Mouse (Mus musculus) G1E (cell line): ENCODE measurements around the gene Ntf3. TPM values are rescaled to one million over a fixed set of nuclear protein-coding genes. Genes with fewer than 3 reads are reported as not detected.

ENCODE experiments used
- ATAC-seq: 2 replicates; pipeline ENCODE4 v1.8.0; 2016; ENCODE audit warnings: mild to moderate bottlenecking; ENCODE audit not compliant: insufficient number of reproducible peaks, poor library complexity, low FRiP score, severe bottlenecking; ENCODE audit errors: extremely low read depth
- DNase-seq: peaks from one replicate; pipeline ENCODE4 v3.0.0; 2012; ENCODE audit warnings: low spot score
- H3K27me3 ChIP-seq: 2 replicates; pipeline ENCODE4 v1.6.1; 2012; ENCODE audit warnings: mild to moderate bottlenecking, low read length, inconsistent platforms; ENCODE audit not compliant: insufficient read depth
- H3K36me3 ChIP-seq: replicated peaks from 2 replicates; pipeline ENCODE3; 2012; ENCODE audit warnings: mild to moderate bottlenecking, inconsistent platforms
- H3K4me1 ChIP-seq: 2 replicates; pipeline ENCODE4 v1.6.1; 2012; ENCODE audit warnings: low read depth, low read length, inconsistent platforms, mixed read lengths; ENCODE audit not compliant: insufficient read depth
- H3K4me3 ChIP-seq: 2 replicates; pipeline ENCODE4 v1.5.1; 2012; ENCODE audit warnings: low read depth, mild to moderate bottlenecking, inconsistent platforms, low read length, moderate library complexity, mixed read lengths
- H3K9me3 ChIP-seq: replicated peaks from 2 replicates; pipeline ENCODE4 v1.6.1; 2012; ENCODE audit warnings: inconsistent platforms
- CTCF ChIP-seq: IDR thresholded peaks from 2 replicates; pipeline ENCODE4 v1.5.1; 2012; ENCODE audit warnings: low read depth, low read length, inconsistent platforms, mixed read lengths
- GATA1 ChIP-seq: IDR thresholded peaks from 2 replicates; pipeline ENCODE4 v1.6.1; 2012; ENCODE audit warnings: borderline replicate concordance, low read length, inconsistent platforms, mixed read lengths
- GATA2 ChIP-seq: IDR thresholded peaks from 2 replicates; pipeline ENCODE4 v1.6.1; 2012; ENCODE audit warnings: low read depth, low read length, inconsistent platforms, borderline replicate concordance
- POLR2AphosphoS5 ChIP-seq: IDR thresholded peaks from 2 replicates; pipeline ENCODE4 v1.6.1; 2012; ENCODE audit warnings: low read depth, low read length, inconsistent platforms; ENCODE audit not compliant: insufficient replicate concordance
- TAL1 ChIP-seq: conservative IDR thresholded peaks from 2 replicates; pipeline ENCODE4 v1.6.1; 2012; ENCODE audit warnings: low read depth, low read length, inconsistent platforms, mixed read lengths
- polyA plus RNA-seq: library from polyadenylated mRNA; stranded (reverse); fragments of >175 nt; gene quantifications from 2 replicates; pipeline ENCODE4 v1.2.3, GENCODE M21; 2012
- total RNA-seq, 2 experiments: library from RNA; stranded (forward) in 1 of 2; stranded (reverse) in 1 of 2; fragments of 200-1000 nt in 1 of 2; fragments of >200 nt in 1 of 2; fragmentation: Nextera tagmentation in 1 of 2; gene quantifications; 2 replicates each; pipeline ENCODE4 v1.2.3; 2014 to 2017

The Ntf3 gene
- total and polyA plus RNA-seq, 3 experiments, result not detected

- TF ChIP-seq POLR2AphosphoS5 (no peak), GATA1 (no peak), TAL1 (no peak), CTCF (no peak), GATA2 (no peak)
- no peak overlapping the region for H3K4me3 ChIP-seq
- DNase-seq, result no peak
- no peaks in the 10 kb centered on the region for H3K27me3 ChIP-seq
- ATAC-seq, result no peak
- H3K9me3 ChIP-seq, result peaks cover 68% of the 10 kb centered on the region
- no peaks in the 10 kb centered on the region for H3K4me1 ChIP-seq
- H3K36me3 ChIP-seq, result no peaks in the 10 kb centered on the region
Observed at GRCm38 (mm10) chr6:126143659-126144058, 23.1 kb downstream of the Ntf3 start.

- peaks cover 74% of the 10 kb centered on the region for H3K9me3 ChIP-seq
- ATAC-seq (no peak), DNase-seq (no peak)
- H3K27me3 ChIP-seq, result no peaks in the 10 kb centered on the region
- H3K4me1 ChIP-seq, result no peaks in the 10 kb centered on the region
- no peak overlapping the region for H3K4me3 ChIP-seq
- no peaks in the 10 kb centered on the region for H3K36me3 ChIP-seq
- TF ChIP-seq GATA1 (no peak), GATA2 (no peak), TAL1 (no peak), CTCF (no peak)
Observed at GRCm38 (mm10) chr6:126142741-126143140, 24.0 kb downstream of the Ntf3 start.

GRCm38 (mm10) chr6:126142021-126142554 is 24.6 kb downstream of the Ntf3 start:
- no peaks in the 10 kb centered on the region for H3K4me1 ChIP-seq
- ATAC-seq (no peak), DNase-seq (no peak)
- H3K9me3 ChIP-seq, result peaks cover 77% of the 10 kb centered on the region
- H3K27me3 ChIP-seq, result no peaks in the 10 kb centered on the region
- no peak overlapping the region for H3K4me3 ChIP-seq
- no peak for TF ChIP-seq POLR2AphosphoS5
- no peak for TF ChIP-seq GATA1
- no peak for TF ChIP-seq TAL1
- TF ChIP-seq CTCF, result no peak
- TF ChIP-seq GATA2, result no peak
- no peaks in the 10 kb centered on the region for H3K36me3 ChIP-seq

GRCm38 (mm10) chr6:126141472-126141871 is 25.2 kb downstream of the Ntf3 start:
- no peak for ATAC-seq
- Histone ChIP-seq H3K4me3 (no peak overlapping the region), H3K36me3 (no peaks in the 10 kb centered on the region), H3K27me3 (no peaks in the 10 kb centered on the region), H3K9me3 (peaks cover 72% of the 10 kb centered on the region), H3K4me1 (no peaks in the 10 kb centered on the region)
- TF ChIP-seq GATA2 (no peak), TAL1 (no peak), POLR2AphosphoS5 (no peak), GATA1 (no peak)
- no peak for DNase-seq

- Histone ChIP-seq H3K27me3 (no peaks in the 10 kb centered on the region), H3K4me1 (no peaks in the 10 kb centered on the region), H3K4me3 (no peak overlapping the region), H3K9me3 (peaks cover 69% of the 10 kb centered on the region), H3K36me3 (no peaks in the 10 kb centered on the region)
- DNase-seq, result no peak
- ATAC-seq, result no peak
- no peak for TF ChIP-seq CTCF
- no peak for TF ChIP-seq GATA2
- no peak for TF ChIP-seq TAL1
- TF ChIP-seq POLR2AphosphoS5, result no peak
- no peak for TF ChIP-seq GATA1
Observed at GRCm38 (mm10) chr6:126140961-126141360, 25.7 kb downstream of the Ntf3 start.

- H3K27me3 ChIP-seq, result no peaks in the 10 kb centered on the region
- no peak for DNase-seq
- H3K4me1 ChIP-seq, result no peaks in the 10 kb centered on the region
- no peak overlapping the region for H3K4me3 ChIP-seq
- H3K36me3 ChIP-seq, result no peaks in the 10 kb centered on the region
- no peak for TF ChIP-seq CTCF
- peaks cover 64% of the 10 kb centered on the region for H3K9me3 ChIP-seq
- no peak for ATAC-seq
Observed at GRCm38 (mm10) chr6:126140416-126140815, 26.3 kb downstream of the Ntf3 start.
